Mouse (Mus musculus): ENCODE measurements around the gene Mettl7a1. TPM values are rescaled to one million over a fixed set of nuclear protein-coding genes. Genes with fewer than 3 reads are reported as not detected.
"Not testable (repeated sequence)": the region's sequence is repeated elsewhere in the genome, so short reads cannot be mapped to it uniquely, and the experiment has no call there.

Mettl7a1 gene
- polyA plus RNA-seq, 1 experiment from 2014 or later = 4.6 TPM

- Histone ChIP-seq H3K27me3 (replicated peaks) (no peaks in the 10 kb centered on the region), H3K4me2 (replicated peaks) (no peak overlapping the region), H3K36me3 (no peaks in the 10 kb centered on the region), H3K27ac (no peak overlapping the region), H3K4me3 (replicated peaks) (no peak overlapping the region), H3K9me3 (no peaks in the 10 kb centered on the region), H3K4me1 (replicated peaks) (peaks cover 5% of the 10 kb centered on the region; the same call in 1 of the 2 replicates), H3K9ac (no peak overlapping the region)
- 38% methylated on average over 5 of the region's 5 CpGs for WGBS
- ATAC-seq = peak; percentile 65
Measured at GRCm38 (mm10) chr15:100355876-100356275, 51.9 kb downstream of the Mettl7a1 start.

- no peak for ATAC-seq
- Histone ChIP-seq H3K4me2 (replicated peaks) (no peak within 1 kb of the TSS), H3K9me3 (no peaks in the 10 kb centered on the region), H3K9ac (no peak within 1 kb of the TSS), H3K4me1 (replicated peaks) (no peaks in the 10 kb centered on the region), H3K4me3 (replicated peaks) (no peak within 1 kb of the TSS), H3K27ac (no peak within 1 kb of the TSS), H3K36me3 (no peaks in the 10 kb centered on the region), H3K27me3 (replicated peaks) (no peaks in the 10 kb centered on the region)
- 65% methylated on average over 7 of the region's 7 CpGs for WGBS
Measured at GRCm38 (mm10) chr15:100364242-100364641, 60.3 kb downstream of the Mettl7a1 start, which contains the start of gene Higd1c. Gene Higd1c, plus strand, starts transcription at chr15:100364542.

GRCm38 (mm10) chr15:100365967-100366366 is 62.0 kb downstream of the Mettl7a1 start:
- not testable (repeated sequence) for H3K4me3 ChIP-seq (replicated peaks); H3K27ac ChIP-seq; H3K4me1 ChIP-seq (replicated peaks); H3K9me3 ChIP-seq; H3K9ac ChIP-seq; H3K36me3 ChIP-seq; H3K4me2 ChIP-seq (replicated peaks); ATAC-seq; H3K27me3 ChIP-seq (replicated peaks)
- 50% methylated on average over 9 of the region's 9 CpGs for WGBS

- Histone ChIP-seq H3K27me3 (replicated peaks) (no peaks in the 10 kb centered on the region), H3K4me3 (replicated peaks) (no peak overlapping the region), H3K4me2 (replicated peaks) (no peak overlapping the region), H3K36me3 (no peaks in the 10 kb centered on the region), H3K27ac (no peak overlapping the region), H3K9me3 (no peaks in the 10 kb centered on the region), H3K4me1 (replicated peaks) (no peaks in the 10 kb centered on the region), H3K9ac (no peak overlapping the region)
- no peak for ATAC-seq
- WGBS = 68% methylated on average over 7 of the region's 7 CpGs
Measured at GRCm38 (mm10) chr15:100367119-100367518, 63.2 kb downstream of the Mettl7a1 start.

GRCm38 (mm10) chr15:100375066-100375465 is 71.1 kb downstream of the Mettl7a1 start:
- Histone ChIP-seq H3K9me3 (no peaks in the 10 kb centered on the region), H3K4me1 (replicated peaks) (no peaks in the 10 kb centered on the region), H3K9ac (no peak overlapping the region), H3K27me3 (replicated peaks) (no peaks in the 10 kb centered on the region), H3K36me3 (no peaks in the 10 kb centered on the region), H3K27ac (no peak overlapping the region), H3K4me3 (replicated peaks) (no peak overlapping the region), H3K4me2 (replicated peaks) (no peak overlapping the region)
- WGBS = 38% methylated on average over 5 of the region's 5 CpGs
- no peak for ATAC-seq

GRCm38 (mm10) chr15:100377847-100378505 is 74.0 kb downstream of the Mettl7a1 start:
- ATAC-seq = peak; percentile 39
- H3K4me3 ChIP-seq (replicated peaks); H3K27me3 ChIP-seq (replicated peaks); H3K4me1 ChIP-seq (replicated peaks); H3K4me2 ChIP-seq (replicated peaks); H3K9ac ChIP-seq; H3K27ac ChIP-seq; H3K9me3 ChIP-seq; H3K36me3 ChIP-seq: not testable (repeated sequence)
- 35% methylated on average over 4 of the region's 9 CpGs for WGBS

Other genes starting within 250 kb of the Mettl7a1 start
- 41.5 and 44.5 TPM in 2 replicates for gene Atf1, start 76.3 kb upstream of the Mettl7a1 start, polyA plus RNA-seq (2015; fragmentation: Nextera tagmentation; extraction: Ambion mirVana)
- not detected in 2 replicates for gene Tmprss12, start 23.3 kb upstream of the Mettl7a1 start, polyA plus RNA-seq (2015; fragmentation: Nextera tagmentation; extraction: Ambion mirVana)
- gene Mettl7a3, start 30.8 kb downstream of the Mettl7a1 start, polyA plus RNA-seq (2015; fragmentation: Nextera tagmentation; extraction: Ambion mirVana) = 0.21 TPM in 1 of 2 replicates, not detected in the other
- 0.14 and 0.15 TPM in 2 replicates for gene Methig1, start 49.0 kb downstream of the Mettl7a1 start, polyA plus RNA-seq (2015; fragmentation: Nextera tagmentation; extraction: Ambion mirVana)
- gene Mettl7a2, start 49.1 kb downstream of the Mettl7a1 start, polyA plus RNA-seq (2015; fragmentation: Nextera tagmentation; extraction: Ambion mirVana) = not detected in 2 replicates
- gene Higd1c, start 60.4 kb downstream of the Mettl7a1 start, polyA plus RNA-seq (2015; fragmentation: Nextera tagmentation; extraction: Ambion mirVana) = 0.40 TPM in 1 of 2 replicates, not detected in the other
- gene Gm5475, start 118.0 kb downstream of the Mettl7a1 start, polyA plus RNA-seq (2015; fragmentation: Nextera tagmentation; extraction: Ambion mirVana) = 0.13 and 0.19 TPM in 2 replicates
- 29.8 and 29.9 TPM in 2 replicates for gene Slc11a2, start 120.9 kb downstream of the Mettl7a1 start, polyA plus RNA-seq (2015; fragmentation: Nextera tagmentation; extraction: Ambion mirVana)
- gene Letmd1, start 164.9 kb downstream of the Mettl7a1 start, polyA plus RNA-seq (2015; fragmentation: Nextera tagmentation; extraction: Ambion mirVana) = 31.2 and 32.9 TPM in 2 replicates
- 7.7 and 8.7 TPM in 2 replicates for gene Csrnp2, start 191.3 kb downstream of the Mettl7a1 start, polyA plus RNA-seq (2015; fragmentation: Nextera tagmentation; extraction: Ambion mirVana)
- 15.5 and 16.2 TPM in 2 replicates for gene Tfcp2, start 247.9 kb downstream of the Mettl7a1 start, polyA plus RNA-seq (2015; fragmentation: Nextera tagmentation; extraction: Ambion mirVana)